Mouse (Mus musculus) forebrain, postnatal 0 days (tissue): ENCODE data around the gene Zdhhc8. TPM values are rescaled to one million over a fixed set of nuclear protein-coding genes. Genes with fewer than 3 reads are reported as not detected.

Experiments used
- ATAC-seq: fragments of 200-750 bp; cut with Nextera tagmentation; 2 replicates; pipeline ENCODE4 v1.8.0; 2017; ENCODE audit warnings: mild to moderate bottlenecking, moderate library complexity
- DNase-seq: peaks from one replicate; pipeline ENCODE4 v3.0.0-alpha.2; 2015
- H3K27ac ChIP-seq: fragments of 300-500 bp; sonication (generic); 2 replicates; pipeline ENCODE4 v1.5.1; 2014; ENCODE audit warnings: low read depth, mild to moderate bottlenecking, antibody characterized with exemption, low read length, moderate library complexity, mixed read lengths
- H3K27me3 ChIP-seq: fragments of 300-500 bp; sonication (generic); 2 replicates; pipeline ENCODE4 v1.6.1; 2014; ENCODE audit warnings: mild to moderate bottlenecking, low read length, mixed read lengths; ENCODE audit not compliant: insufficient read depth
- H3K36me3 ChIP-seq: fragments of 300-500 bp; sonication (generic); 2 replicates; pipeline ENCODE4 v1.6.1; 2014; ENCODE audit warnings: mild to moderate bottlenecking, moderate library complexity; ENCODE audit not compliant: insufficient read depth
- H3K4me1 ChIP-seq: fragments of 300-500 bp; sonication (generic); 2 replicates; pipeline ENCODE4 v1.6.1; 2014; ENCODE audit warnings: antibody characterized with exemption; ENCODE audit not compliant: insufficient read depth
- H3K4me2 ChIP-seq: fragments of 300-500 bp; sonication (generic); 2 replicates; pipeline ENCODE4 v1.6.1; 2014; ENCODE audit warnings: low read depth, mild to moderate bottlenecking, moderate library complexity
- H3K4me3 ChIP-seq: fragments of 300-500 bp; sonication (generic); 2 replicates; pipeline ENCODE4 v1.5.1; 2014; ENCODE audit warnings: low read depth, low read length, mixed read lengths
- H3K9ac ChIP-seq: fragments of 300-500 bp; sonication (generic); 2 replicates; pipeline ENCODE4 v1.6.1; 2014; ENCODE audit warnings: mild to moderate bottlenecking
- H3K9me3 ChIP-seq: fragments of 300-500 bp; sonication (generic); 2 replicates; pipeline ENCODE4 v1.6.1; 2016; ENCODE audit warnings: low read length
- CTCF ChIP-seq: sonication (generic); IDR thresholded peaks from 2 replicates; pipeline ENCODE4 v1.5.1; 2016; ENCODE audit warnings: antibody characterized with exemption, control low read depth, low read depth
- WGBS: fragments of 180-500 bp; shearing (Covaris S2); extraction: QIAGEN DNeasy Blood & Tissue Kit; methylation state at CpG from one replicate; pipeline ENCODE4 v1.1.7; 2014; 5-methylcytosine and 5-hydroxymethylcytosine counted together
- polyA plus RNA-seq: library from polyadenylated mRNA; unstranded; fragments of >200 nt; fragmentation: Nextera tagmentation; extraction: Ambion mirVana; gene quantifications from 2 replicates; pipeline ENCODE4 v1.2.1, GENCODE M21; 2015
- total RNA-seq: library from RNA; depleted of rRNA; stranded (reverse); fragments of >200 nt; gene quantifications from 2 replicates; pipeline ENCODE4 v1.2.3, GENCODE M21; 2014

Gene Zdhhc8
- total and polyA plus RNA-seq, 2 experiments from 2014 or later: 17.9 to 35.5 TPM

GRCm38 (mm10) chr16:18231047-18231446 is 3.9 kb downstream of the Zdhhc8 start:
- WGBS: 84% methylated on average over 3 of the region's 3 CpGs
- no peaks in the 10 kb centered on the region for H3K27me3 ChIP-seq
- H3K4me1 ChIP-seq: peaks cover 10% of the 10 kb centered on the region

GRCm38 (mm10) chr16:18230617-18231016 is 4.3 kb downstream of the Zdhhc8 start:
- H3K9ac ChIP-seq: no peak overlapping the region
- no peak overlapping the region for H3K4me2 ChIP-seq
- 93% methylated on average over 6 of the region's 6 CpGs for WGBS
- peaks cover 34% of the 10 kb centered on the region for H3K36me3 ChIP-seq
- no peaks in the 10 kb centered on the region for H3K9me3 ChIP-seq
- no peak overlapping the region for H3K4me3 ChIP-seq
- no peak for TF ChIP-seq CTCF
- ATAC-seq (no peak), DNase-seq (no peak)
- H3K27me3 ChIP-seq: no peaks in the 10 kb centered on the region
- H3K4me1 ChIP-seq: peaks cover 6% of the 10 kb centered on the region
- no peak overlapping the region for H3K27ac ChIP-seq

More at GRCm38 (mm10) chr16:18231047-18231446, 3.9 kb downstream of the Zdhhc8 start:
- Histone ChIP-seq H3K27ac (no peak overlapping the region), H3K9me3 (no peaks in the 10 kb centered on the region), H3K4me3 (no peak overlapping the region), H3K36me3 (peaks cover 30% of the 10 kb centered on the region), H3K4me2 (no peak overlapping the region), H3K9ac (no peak overlapping the region)
- no peak for DNase-seq
- no peak for TF ChIP-seq CTCF
- no peak for ATAC-seq

- DNase-seq: no peak
- 53% methylated on average over 11 of the region's 11 CpGs for WGBS
- peak overlapping the region; percentile 10; the same call in 1 of the 2 replicates for H3K4me2 ChIP-seq
Observed at GRCm38 (mm10) chr16:18229622-18230021, 5.3 kb downstream of the Zdhhc8 start.

GRCm38 (mm10) chr16:18228856-18229255 is 6.1 kb downstream of the Zdhhc8 start:
- H3K9me3 ChIP-seq: no peaks in the 10 kb centered on the region
- H3K27ac ChIP-seq: no peak overlapping the region
- H3K27me3 ChIP-seq: no peaks in the 10 kb centered on the region
- WGBS: 97% methylated on average over 4 of the region's 4 CpGs
- H3K4me2 ChIP-seq: no peak overlapping the region
- H3K4me1 ChIP-seq: peaks cover 2% of the 10 kb centered on the region
- H3K36me3 ChIP-seq: peaks cover 52% of the 10 kb centered on the region
- H3K4me3 ChIP-seq: no peak overlapping the region
- no peak for ATAC-seq
- TF ChIP-seq CTCF: no peak
- DNase-seq: no peak
- no peak overlapping the region for H3K9ac ChIP-seq

More at GRCm38 (mm10) chr16:18229622-18230021, 5.3 kb downstream of the Zdhhc8 start:
- Histone ChIP-seq H3K9me3 (no peaks in the 10 kb centered on the region), H3K4me1 (peaks cover 5% of the 10 kb centered on the region), H3K4me3 (no peak overlapping the region), H3K36me3 (peaks cover 44% of the 10 kb centered on the region), H3K9ac (no peak overlapping the region), H3K27me3 (no peaks in the 10 kb centered on the region), H3K27ac (no peak overlapping the region)
- ATAC-seq: peak; percentile 25; the same call in 1 of the 2 replicates
- TF ChIP-seq CTCF: no peak

GRCm38 (mm10) chr16:18227897-18228422 is 7.0 kb downstream of the Zdhhc8 start:
- Histone ChIP-seq H3K27me3 (no peaks in the 10 kb centered on the region), H3K9ac (no peak overlapping the region), H3K27ac (no peak overlapping the region), H3K4me3 (no peak overlapping the region), H3K36me3 (peaks cover 59% of the 10 kb centered on the region), H3K4me1 (no peaks in the 10 kb centered on the region; the same call in 1 of the 2 replicates), H3K4me2 (no peak overlapping the region), H3K9me3 (no peaks in the 10 kb centered on the region)
- 93% methylated on average over 20 of the region's 20 CpGs for WGBS
- no peak for TF ChIP-seq CTCF
- no peak for ATAC-seq
- no peak for DNase-seq

- DNase-seq: no peak
Observed at GRCm38 (mm10) chr16:18227187-18227586, 7.7 kb downstream of the Zdhhc8 start.

GRCm38 (mm10) chr16:18222188-18222587 is 12.7 kb downstream of the Zdhhc8 start:
- H3K27me3 ChIP-seq: no peaks in the 10 kb centered on the region
- 85% methylated on average over 11 of the region's 11 CpGs for WGBS
- H3K36me3 ChIP-seq: peaks cover 55% of the 10 kb centered on the region
- no peaks in the 10 kb centered on the region for H3K9me3 ChIP-seq
- ATAC-seq (no peak), DNase-seq (no peak)
- no peaks in the 10 kb centered on the region for H3K4me1 ChIP-seq
- no peak overlapping the region for H3K27ac ChIP-seq
- no peak for TF ChIP-seq CTCF
- no peak overlapping the region for H3K4me3 ChIP-seq
- no peak overlapping the region for H3K4me2 ChIP-seq
- no peak overlapping the region for H3K9ac ChIP-seq

More at GRCm38 (mm10) chr16:18227187-18227586, 7.7 kb downstream of the Zdhhc8 start:
- Histone ChIP-seq H3K4me2 (no peak overlapping the region), H3K27ac (no peak overlapping the region), H3K36me3 (peaks cover 67% of the 10 kb centered on the region), H3K9me3 (no peaks in the 10 kb centered on the region), H3K4me1 (no peaks in the 10 kb centered on the region; the same call in 1 of the 2 replicates), H3K4me3 (no peak overlapping the region), H3K9ac (no peak overlapping the region), H3K27me3 (no peaks in the 10 kb centered on the region)
- TF ChIP-seq CTCF: no peak
- WGBS: 90% methylated on average over 13 of the region's 13 CpGs
- no peak for ATAC-seq
